In genomic region chr13:15446004-15446403, GRCm38 (mm10) we compare ENCODE assay signal across 26 mouse cellular contexts. TPM values are rescaled to one million over a fixed set of nuclear protein-coding genes. Genes with fewer than 3 reads are reported as not detected.
DNase-seq lines count a peak whose midpoint lies in the region; ATAC-seq lines count a peak whose summit lies in the region.
"Had no signal": no experiment of that assay in that cellular context is flagged by ENCODE, and none has a peak within 500 bp of the region (broad histone marks: within the 10 kb centered on the region; RNA-seq: fewer than 3 reads in every experiment).

No protein-coding gene starts in this region.

- peak; percentile 33; the same call in 1 of the 2 replicates for ATAC-seq in kidney, embryonic 15.5 days (replicated peaks; ENCODE audit: low FRiP score)
- ATAC-seq in embryonic facial prominence, embryonic 11.5 days (replicated peaks; ENCODE audit: insufficient number of reproducible peaks, low FRiP score, low TSS enrichment, low read depth), result no peak
- no peak for ATAC-seq in limb, embryonic 12.5 days (ENCODE audit: insufficient number of reproducible peaks, insufficient read depth, low FRiP score, low TSS enrichment, low read depth)
- ATAC-seq: CD4-positive, CD25-positive, alpha-beta regulatory T cell, adult 4 months; forebrain, embryonic 15.5 days; hindbrain, postnatal 0 days; inflammation-experienced regulatory T-cells, adult 6 months; intestine, embryonic 16.5 days had no signal

- WGBS in kidney, embryonic 15.5 days, result 84% methylated on average over 8 of the region's 8 CpGs
- WGBS in embryonic facial prominence, embryonic 11.5 days, result 60% methylated on average over 8 of the region's 8 CpGs
- WGBS in limb, embryonic 12.5 days, result 30% methylated on average over 8 of the region's 8 CpGs
- WGBS in heart, embryonic 10.5 days, result 54% methylated on average over 8 of the region's 8 CpGs

- no peak overlapping the region for H3K27ac ChIP-seq in kidney, embryonic 15.5 days
- no peak overlapping the region for H3K27ac ChIP-seq in embryonic facial prominence, embryonic 11.5 days (replicated peaks; ENCODE audit: low read depth, low read length)
- no peak overlapping the region for H3K27ac ChIP-seq in limb, embryonic 12.5 days
- no peak overlapping the region for H3K27ac ChIP-seq in heart, embryonic 10.5 days
- H3K27ac ChIP-seq: embryonic facial prominence, embryonic 13.5 days; forebrain, embryonic 12.5 days; forebrain, embryonic 15.5 days; heart, embryonic 15.5 days; hindbrain, embryonic 14.5 days; hindbrain, postnatal 0 days had no signal

- no peaks in the 10 kb centered on the region for H3K36me3 ChIP-seq in kidney, embryonic 15.5 days
- no peaks in the 10 kb centered on the region for H3K36me3 ChIP-seq in embryonic facial prominence, embryonic 11.5 days (replicated peaks; ENCODE audit: control insufficient read depth, insufficient read depth, low read depth, low read length)
- no peaks in the 10 kb centered on the region for H3K36me3 ChIP-seq in limb, embryonic 12.5 days
- no peaks in the 10 kb centered on the region for H3K36me3 ChIP-seq in heart, embryonic 10.5 days
- H3K36me3 ChIP-seq: embryonic facial prominence, embryonic 13.5 days; forebrain, embryonic 12.5 days; forebrain, embryonic 15.5 days; heart, embryonic 12.5 days; heart, embryonic 15.5 days had no signal

- no peak overlapping the region for H3K4me2 ChIP-seq in kidney, embryonic 15.5 days
- no peak overlapping the region for H3K4me2 ChIP-seq in embryonic facial prominence, embryonic 11.5 days (ENCODE audit: low read depth, low read length)
- peak overlapping the region; percentile 35 for H3K4me2 ChIP-seq in limb, embryonic 12.5 days
- H3K4me2 ChIP-seq: embryonic facial prominence, embryonic 13.5 days; forebrain, embryonic 12.5 days; forebrain, embryonic 15.5 days; heart, embryonic 12.5 days; heart, embryonic 15.5 days; hindbrain, embryonic 14.5 days had no signal

- no peaks in the 10 kb centered on the region for H3K27me3 ChIP-seq in kidney, embryonic 15.5 days
- H3K27me3 ChIP-seq in embryonic facial prominence, embryonic 11.5 days (ENCODE audit: control insufficient read depth, insufficient read depth, low read length), result no peaks in the 10 kb centered on the region
- H3K27me3 ChIP-seq in limb, embryonic 12.5 days, result no peaks in the 10 kb centered on the region
- no peaks in the 10 kb centered on the region for H3K27me3 ChIP-seq in heart, embryonic 10.5 days (ENCODE audit: insufficient read depth, poor library complexity, severe bottlenecking)
- H3K27me3 ChIP-seq: embryonic facial prominence, embryonic 13.5 days; forebrain, embryonic 12.5 days; forebrain, embryonic 15.5 days; heart, embryonic 12.5 days; heart, embryonic 15.5 days had no signal

- no peaks in the 10 kb centered on the region for H3K9me3 ChIP-seq in kidney, embryonic 15.5 days (replicated peaks)
- no peaks in the 10 kb centered on the region for H3K9me3 ChIP-seq in embryonic facial prominence, embryonic 11.5 days (replicated peaks; ENCODE audit: control insufficient read depth, low read length)
- no peaks in the 10 kb centered on the region for H3K9me3 ChIP-seq in limb, embryonic 12.5 days
- no peaks in the 10 kb centered on the region for H3K9me3 ChIP-seq in heart, embryonic 10.5 days
- H3K9me3 ChIP-seq: embryonic facial prominence, embryonic 13.5 days; forebrain, embryonic 12.5 days; forebrain, embryonic 15.5 days; heart, embryonic 12.5 days; heart, embryonic 15.5 days had no signal

- H3K4me1 ChIP-seq in kidney, embryonic 15.5 days, result no peaks in the 10 kb centered on the region
- H3K4me1 ChIP-seq in embryonic facial prominence, embryonic 11.5 days (ENCODE audit: control insufficient read depth, insufficient read depth, low read length), result no peaks in the 10 kb centered on the region
- peaks cover 14% of the 10 kb centered on the region for H3K4me1 ChIP-seq in limb, embryonic 12.5 days (replicated peaks)
- no peaks in the 10 kb centered on the region for H3K4me1 ChIP-seq in heart, embryonic 10.5 days
- H3K4me1 ChIP-seq: forebrain, embryonic 15.5 days; heart, embryonic 15.5 days had no signal

- no peak for DNase-seq in kidney, adult 11 months
- peak; percentile 57 for DNase-seq in embryonic facial prominence, embryonic 11.5 days (ENCODE audit: low spot score)
- no peak for DNase-seq in heart, embryonic 10.5 days (ENCODE audit: low spot score)
- DNase-seq in cerebellum, postnatal 25 days, result no peak
- DNase-seq: adrenal gland, postnatal 10 days; adrenal gland, postnatal 36 days; cerebellum, adult 18-20 months; cerebellum, adult 9-10 months; cerebellum, postnatal 14 days; gastrocnemius, postnatal 10 days; gastrocnemius, postnatal 36 days; heart, postnatal 10 days; heart, postnatal 4 days had no signal

- H3K4me3 ChIP-seq in kidney, embryonic 15.5 days (replicated peaks), result no peak overlapping the region
- no peak overlapping the region for H3K4me3 ChIP-seq in embryonic facial prominence, embryonic 11.5 days (ENCODE audit: low read depth, low read length)
- H3K4me3 ChIP-seq in limb, embryonic 12.5 days (replicated peaks), result no peak overlapping the region
- no peak overlapping the region for H3K4me3 ChIP-seq in heart, embryonic 10.5 days
- H3K4me3 ChIP-seq: embryonic facial prominence, embryonic 13.5 days; erythroblast, embryonic 14.5 days; forebrain, embryonic 12.5 days; forebrain, embryonic 15.5 days; heart, embryonic 12.5 days; heart, embryonic 15.5 days had no signal

- H3K9ac ChIP-seq in kidney, embryonic 15.5 days, result no peak overlapping the region
- H3K9ac ChIP-seq in embryonic facial prominence, embryonic 11.5 days (replicated peaks; ENCODE audit: low read length), result no peak overlapping the region
- H3K9ac ChIP-seq in limb, embryonic 12.5 days (replicated peaks), result no peak overlapping the region
- H3K9ac ChIP-seq: embryonic facial prominence, embryonic 13.5 days; forebrain, embryonic 12.5 days; forebrain, embryonic 15.5 days; heart, embryonic 12.5 days; heart, embryonic 15.5 days; hindbrain, embryonic 14.5 days had no signal

RNA-seq across cellular contexts. Expression of gene Gli3, which starts 17.0 kb away (rescaled TPM):
- polyA plus RNA-seq in kidney, embryonic 15.5 days (2015; fragmentation: Nextera tagmentation; extraction: Ambion mirVana), result 13.2 and 13.7 TPM in 2 replicates
- polyA plus RNA-seq in embryonic facial prominence, embryonic 11.5 days (2014; fragmentation: Nextera tagmentation; extraction: Ambion mirVana), result 31.9 and 32.6 TPM in 2 replicates
- 50.0 and 53.9 TPM in 2 replicates for polyA plus RNA-seq in limb, embryonic 12.5 days (2016; fragmentation: Nextera tagmentation; extraction: Ambion mirVana)
- 8.0 and 16.7 TPM in 2 replicates for polyA plus RNA-seq in heart, embryonic 10.5 days (2016; fragmentation: Nextera tagmentation; extraction: Ambion mirVana)
- polyA plus RNA-seq: CD4-positive, CD25-positive, alpha-beta regulatory T cell, adult 4 months; erythroblast, embryonic 14.5 days had no signal
